Mouse (Mus musculus): ENCODE measurements around the gene Itgae. TPM values are rescaled to one million over a fixed set of nuclear protein-coding genes. Genes with fewer than 3 reads are reported as not detected.

Gene Itgae
- polyA plus RNA-seq, 1 experiment from 2014 or later: 0.14 TPM

- H3K36me3 ChIP-seq (ENCODE audit: insufficient read depth, low read length): peaks cover 58% of the 10 kb centered on the region
- no peak for TF ChIP-seq CTCF (IDR thresholded peaks at IDR 0.05; ENCODE audit: low read depth)
- no peak overlapping the region for H3K9ac ChIP-seq (ENCODE audit: low read depth, low read length)
- no peak overlapping the region for H3K27ac ChIP-seq
- no peaks in the 10 kb centered on the region for H3K9me3 ChIP-seq (replicated peaks; ENCODE audit: low read length)
- no peak overlapping the region for H3K4me2 ChIP-seq (ENCODE audit: low read length)
- H3K4me3 ChIP-seq (replicated peaks; ENCODE audit: low read depth, low read length): no peak overlapping the region
- no peaks in the 10 kb centered on the region for H3K4me1 ChIP-seq (replicated peaks; ENCODE audit: insufficient read depth, low read length)
- ATAC-seq (replicated peaks; ENCODE audit: low FRiP score, low read depth) (no peak), DNase-seq (ENCODE audit: low spot score) (no peak)
- no peaks in the 10 kb centered on the region for H3K27me3 ChIP-seq (ENCODE audit: insufficient read depth, low read length)
- 89% methylated on average over 6 of the region's 6 CpGs for WGBS
Observed at GRCm38 (mm10) chr11:73077211-73077720, 13.1 kb upstream of the Itgae start.

GRCm38 (mm10) chr11:73078615-73079014 lies 11.8 kb upstream of the Itgae start:
- Histone ChIP-seq H3K27ac (no peak overlapping the region), H3K4me2 (ENCODE audit: low read length) (no peak overlapping the region), H3K4me1 (replicated peaks; ENCODE audit: insufficient read depth, low read length) (no peaks in the 10 kb centered on the region), H3K4me3 (replicated peaks; ENCODE audit: low read depth, low read length) (no peak overlapping the region), H3K9ac (ENCODE audit: low read depth, low read length) (no peak overlapping the region), H3K27me3 (ENCODE audit: insufficient read depth, low read length) (no peaks in the 10 kb centered on the region), H3K9me3 (replicated peaks; ENCODE audit: low read length) (no peaks in the 10 kb centered on the region), H3K36me3 (ENCODE audit: insufficient read depth, low read length) (peaks cover 54% of the 10 kb centered on the region)
- no peak for DNase-seq (ENCODE audit: low spot score)
- ATAC-seq (replicated peaks; ENCODE audit: low FRiP score, low read depth): no peak
- TF ChIP-seq CTCF (IDR thresholded peaks at IDR 0.05; ENCODE audit: low read depth): no peak
- WGBS: 97% methylated on average over 8 of the region's 8 CpGs

GRCm38 (mm10) chr11:73080306-73080705 lies 10.1 kb upstream of the Itgae start:
- no peak for DNase-seq (ENCODE audit: low spot score)
- Histone ChIP-seq H3K4me1 (replicated peaks; ENCODE audit: insufficient read depth, low read length) (no peaks in the 10 kb centered on the region; the same call in 1 of the 2 replicates), H3K9ac (ENCODE audit: low read depth, low read length) (no peak overlapping the region), H3K36me3 (ENCODE audit: insufficient read depth, low read length) (peaks cover 46% of the 10 kb centered on the region), H3K9me3 (replicated peaks; ENCODE audit: low read length) (no peaks in the 10 kb centered on the region), H3K4me3 (replicated peaks; ENCODE audit: low read depth, low read length) (no peak overlapping the region), H3K27me3 (ENCODE audit: insufficient read depth, low read length) (no peaks in the 10 kb centered on the region), H3K27ac (no peak overlapping the region), H3K4me2 (ENCODE audit: low read length) (no peak overlapping the region)
- 77% methylated on average over 3 of the region's 3 CpGs for WGBS
- no peak for ATAC-seq (replicated peaks; ENCODE audit: low FRiP score, low read depth)
- TF ChIP-seq CTCF (IDR thresholded peaks at IDR 0.05; ENCODE audit: low read depth): no peak

GRCm38 (mm10) chr11:73084303-73084702 lies 6.1 kb upstream of the Itgae start:
- Histone ChIP-seq H3K4me2 (ENCODE audit: low read length) (no peak overlapping the region), H3K4me1 (replicated peaks; ENCODE audit: insufficient read depth, low read length) (no peaks in the 10 kb centered on the region; the same call in 1 of the 2 replicates), H3K9ac (ENCODE audit: low read depth, low read length) (no peak overlapping the region), H3K9me3 (replicated peaks; ENCODE audit: low read length) (no peaks in the 10 kb centered on the region), H3K27ac (peak overlapping the region; percentile 62; the same call in 1 of the 2 replicates), H3K4me3 (replicated peaks; ENCODE audit: low read depth, low read length) (no peak overlapping the region), H3K27me3 (ENCODE audit: insufficient read depth, low read length) (no peaks in the 10 kb centered on the region), H3K36me3 (ENCODE audit: insufficient read depth, low read length) (peaks cover 17% of the 10 kb centered on the region)
- no peak for TF ChIP-seq CTCF (IDR thresholded peaks at IDR 0.05; ENCODE audit: low read depth)
- DNase-seq (ENCODE audit: low spot score) (no peak), ATAC-seq (replicated peaks; ENCODE audit: low FRiP score, low read depth) (no peak)
- WGBS: 57% methylated on average over 6 of the region's 6 CpGs

- WGBS: 41% methylated on average over 10 of the region's 10 CpGs
- peak overlapping the region; percentile 62; the same call in 1 of the 2 replicates for H3K27ac ChIP-seq
- no peak overlapping the region for H3K4me2 ChIP-seq (ENCODE audit: low read length)
- peaks cover 13% of the 10 kb centered on the region; the same call in 1 of the 2 replicates for H3K36me3 ChIP-seq (ENCODE audit: insufficient read depth, low read length)
- H3K4me3 ChIP-seq (replicated peaks; ENCODE audit: low read depth, low read length): no peak overlapping the region
- DNase-seq (ENCODE audit: low spot score) (peak; percentile 64), ATAC-seq (replicated peaks; ENCODE audit: low FRiP score, low read depth) (peak; percentile 71)
- no peaks in the 10 kb centered on the region for H3K27me3 ChIP-seq (ENCODE audit: insufficient read depth, low read length)
- no peaks in the 10 kb centered on the region for H3K9me3 ChIP-seq (replicated peaks; ENCODE audit: low read length)
- no peaks in the 10 kb centered on the region; the same call in 1 of the 2 replicates for H3K4me1 ChIP-seq (replicated peaks; ENCODE audit: insufficient read depth, low read length)
- no peak overlapping the region for H3K9ac ChIP-seq (ENCODE audit: low read depth, low read length)
- no peak for TF ChIP-seq CTCF (IDR thresholded peaks at IDR 0.05; ENCODE audit: low read depth)
Observed at GRCm38 (mm10) chr11:73084804-73085231, 5.6 kb upstream of the Itgae start.

- ATAC-seq (replicated peaks; ENCODE audit: low FRiP score, low read depth): no peak
- peak overlapping the region; percentile 25; the same call in 1 of the 2 replicates for H3K27ac ChIP-seq
- no peak overlapping the region for H3K4me3 ChIP-seq (replicated peaks; ENCODE audit: low read depth, low read length)
- 54% methylated on average over 7 of the region's 7 CpGs for WGBS
- peak; percentile 27 for DNase-seq (ENCODE audit: low spot score)
- no peaks in the 10 kb centered on the region; the same call in 1 of the 2 replicates for H3K4me1 ChIP-seq (replicated peaks; ENCODE audit: insufficient read depth, low read length)
- H3K36me3 ChIP-seq (ENCODE audit: insufficient read depth, low read length): peaks cover 13% of the 10 kb centered on the region; the same call in 1 of the 2 replicates
- H3K27me3 ChIP-seq (ENCODE audit: insufficient read depth, low read length): no peaks in the 10 kb centered on the region
- 0 out of 2 replicates have a peak overlapping the region, but pooled peaks have one; percentile 18 for H3K9ac ChIP-seq (ENCODE audit: low read depth, low read length)
- H3K4me2 ChIP-seq (ENCODE audit: low read length): no peak overlapping the region
- no peaks in the 10 kb centered on the region for H3K9me3 ChIP-seq (replicated peaks; ENCODE audit: low read length)
- no peak for TF ChIP-seq CTCF (IDR thresholded peaks at IDR 0.05; ENCODE audit: low read depth)
Observed at GRCm38 (mm10) chr11:73085391-73085790, 5.0 kb upstream of the Itgae start.
